Mouse (Mus musculus) large intestine, adult 2 months (tissue): ENCODE measurements around the gene Mindy4. TPM values are rescaled to one million over a fixed set of nuclear protein-coding genes. Genes with fewer than 3 reads are reported as not detected.

Experiments
- DNase-seq: peaks from one replicate; pipeline ENCODE4 v3.0.0-alpha.2; 2012; ENCODE audit warnings: low read depth, low spot score
- WGBS: fragments of 180-500 bp; shearing (Covaris S2); methylation state at CpG from one replicate; pipeline ENCODE4 v1.1.7; 2018; 5-methylcytosine and 5-hydroxymethylcytosine counted together
- polyA plus RNA-seq: library from polyadenylated mRNA; depleted of rRNA; stranded (reverse); fragments of >200 nt; gene quantifications from 2 replicates; pipeline ENCODE4 v1.2.3, GENCODE M21; 2012

Mindy4 gene
- polyA plus RNA-seq, 1 experiment: 2.7 TPM

DNA sequence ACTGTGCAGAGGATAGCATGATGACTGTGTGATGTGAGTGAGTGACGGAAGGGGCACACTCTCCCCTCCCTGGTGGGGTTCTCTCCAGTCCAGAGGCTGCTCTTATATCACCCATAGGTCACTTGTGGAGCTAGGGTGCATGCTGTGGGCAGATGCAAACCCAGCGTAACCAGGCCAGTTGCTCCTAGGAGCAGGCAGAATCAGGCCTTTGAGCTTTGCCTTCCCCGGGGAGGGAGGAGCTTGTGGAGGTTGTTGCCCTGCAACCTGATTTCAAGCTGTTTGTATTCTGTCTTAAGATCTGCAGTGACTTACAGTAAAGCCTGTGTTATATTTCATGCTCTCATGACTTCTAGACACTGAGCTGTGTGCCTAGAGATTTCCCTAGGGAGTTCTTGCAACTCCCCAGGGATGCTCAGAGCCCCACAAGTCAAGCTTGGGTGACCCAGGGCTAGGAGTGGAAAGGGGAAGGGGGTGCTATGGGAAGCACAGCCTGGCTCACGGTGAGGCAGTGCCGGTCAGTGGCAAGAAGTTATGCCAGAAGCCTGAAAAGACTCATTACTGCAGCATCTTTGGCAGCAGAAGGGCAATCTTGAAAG is 84.9 kb downstream of the Mindy4 start:
- 73% methylated on average over 5 of the region's 5 CpGs for WGBS
- DNase-seq: no peak

DNA sequence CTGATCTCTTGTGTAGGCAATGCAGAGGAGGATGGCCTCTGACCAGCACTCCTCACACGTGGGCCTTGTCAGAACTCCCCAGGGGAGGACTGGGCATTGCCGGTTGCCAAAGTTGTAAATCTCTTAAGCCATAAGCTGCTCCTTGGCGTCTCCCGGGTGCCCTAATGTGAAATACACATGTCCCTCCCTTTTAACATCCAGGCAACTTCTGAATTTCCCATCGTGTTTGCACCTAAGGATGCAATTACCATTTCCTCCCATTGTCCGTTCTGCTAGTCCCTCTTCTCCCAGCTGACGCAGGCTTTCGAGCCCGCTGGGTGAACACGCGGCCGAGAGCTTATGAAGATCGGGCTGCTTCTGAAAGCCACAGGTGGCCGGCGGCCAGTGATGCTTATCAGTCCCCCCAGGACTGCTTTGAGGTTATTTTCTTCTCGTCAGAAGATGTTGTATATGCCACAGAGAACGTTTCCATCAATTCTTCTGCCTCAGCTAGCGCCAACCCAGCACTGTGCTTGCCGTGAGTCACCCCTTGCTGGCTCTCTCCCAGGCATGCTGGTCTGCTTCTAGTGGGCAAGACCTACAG is 91.5 kb downstream of the Mindy4 start:
- WGBS: 70% methylated on average over 19 of the region's 19 CpGs
- no peak for DNase-seq

DNA sequence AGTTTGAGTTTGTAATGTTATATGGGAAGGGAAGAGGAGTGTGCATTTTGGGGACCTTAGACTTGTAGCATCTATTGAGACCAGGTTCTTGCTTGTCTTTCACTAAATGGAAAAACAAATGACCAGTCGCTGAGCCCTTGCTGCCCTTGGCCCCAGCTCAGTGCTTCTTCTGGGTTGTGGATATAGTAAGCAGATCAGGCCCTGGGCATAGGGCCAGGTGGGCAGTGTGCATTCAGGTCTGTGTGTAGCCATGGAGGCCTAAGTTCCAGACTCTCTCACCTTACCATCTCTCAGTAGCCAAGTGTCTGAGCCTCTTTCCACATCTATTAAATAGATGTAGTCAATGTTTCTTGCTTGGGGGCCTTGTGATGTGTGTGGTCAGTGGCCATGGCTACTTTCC is 92.1 kb downstream of the Mindy4 start:
- DNase-seq: no peak

DNA sequence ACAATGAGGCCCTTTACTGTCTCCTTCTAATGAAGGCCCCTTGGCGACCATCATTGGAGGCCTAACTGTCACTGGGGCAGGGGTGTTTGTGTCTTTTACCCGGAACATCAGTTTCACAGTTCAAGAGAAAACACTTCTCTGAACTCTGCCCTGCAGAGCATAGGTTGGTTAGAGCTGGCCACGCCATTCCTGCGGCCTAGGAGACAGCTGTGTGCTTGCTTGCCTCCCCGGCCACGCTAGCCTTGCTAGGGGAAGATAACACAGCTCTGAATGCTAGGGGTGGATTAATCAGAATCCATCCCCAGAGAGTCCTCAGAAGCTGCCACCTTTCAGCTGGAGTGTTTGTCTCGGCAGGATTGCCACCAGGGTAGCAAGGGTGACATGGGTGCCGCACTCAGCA is 96.3 kb downstream of the Mindy4 start:
- WGBS: 54% methylated on average over 8 of the region's 8 CpGs

More for the DNA sequence above, 92.1 kb downstream of the Mindy4 start:
- WGBS: 79% methylated on average over 1 of the region's 1 CpGs

DNA sequence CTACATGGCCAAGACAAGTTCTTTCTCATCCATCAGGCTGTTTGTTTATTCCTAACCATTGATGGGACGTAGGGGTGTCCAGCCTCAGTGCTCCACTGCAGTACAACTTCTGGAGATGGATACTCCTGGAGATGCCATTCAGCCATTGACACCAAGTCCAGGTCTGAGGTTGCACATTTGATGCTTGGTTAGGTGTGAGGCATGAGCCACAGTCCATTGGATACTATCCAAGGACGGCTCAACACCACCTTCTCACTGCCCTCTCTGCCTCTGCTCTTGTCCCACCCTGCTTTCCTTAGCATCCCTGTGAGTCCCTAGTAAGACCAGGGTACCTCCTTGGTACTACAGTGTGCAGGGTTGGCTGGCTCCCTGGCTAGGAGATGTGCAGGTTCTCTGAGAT is 96.7 kb downstream of the Mindy4 start:
- 88% methylated on average over 2 of the region's 2 CpGs for WGBS
- no peak for DNase-seq

More for the DNA sequence above, 96.3 kb downstream of the Mindy4 start:
- DNase-seq: no peak

DNA sequence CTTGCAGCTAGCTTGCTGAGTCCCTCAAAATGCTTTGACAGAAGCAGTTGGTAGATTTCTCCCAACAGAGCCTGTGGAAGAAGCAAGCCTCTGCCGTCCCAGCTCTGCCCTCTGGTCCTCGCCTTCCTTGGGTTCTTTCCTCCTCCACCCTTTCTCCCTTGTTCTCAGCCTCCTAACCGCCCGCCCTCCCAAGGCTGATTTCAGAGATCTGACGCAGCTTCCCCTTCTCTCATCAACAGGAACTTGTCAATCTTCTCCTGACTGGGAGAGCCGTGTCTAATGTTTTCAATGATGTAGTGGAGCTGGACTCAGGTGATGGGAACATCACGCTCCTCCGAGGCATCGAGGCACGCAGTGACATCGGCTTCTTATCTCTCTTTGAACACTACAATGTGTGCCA is 97.5 kb downstream of the Mindy4 start:
- no peak for DNase-seq
- 91% methylated on average over 11 of the region's 11 CpGs for WGBS

DNA sequence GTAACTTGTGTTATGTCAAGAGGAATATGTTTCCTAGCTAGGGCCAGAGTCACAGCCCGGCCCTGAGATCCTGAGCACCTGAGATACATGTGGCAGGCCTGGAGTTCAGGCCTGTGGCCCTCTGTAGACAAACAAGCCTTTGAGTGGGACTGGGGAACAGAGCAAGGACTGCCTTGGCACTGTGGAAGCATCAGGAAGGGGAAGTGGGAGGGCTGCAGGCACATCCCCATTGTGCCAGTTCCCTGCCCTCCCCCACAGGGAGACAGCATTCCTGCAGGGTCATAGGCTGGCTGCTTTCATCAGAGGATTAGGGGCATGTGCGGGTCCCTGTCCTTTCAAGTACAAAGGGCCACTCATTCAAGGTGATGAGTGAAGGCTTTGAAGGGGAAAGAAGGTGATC is 107.0 kb downstream of the Mindy4 start:
- no peak for DNase-seq
- WGBS: 83% methylated on average over 2 of the region's 2 CpGs

DNA sequence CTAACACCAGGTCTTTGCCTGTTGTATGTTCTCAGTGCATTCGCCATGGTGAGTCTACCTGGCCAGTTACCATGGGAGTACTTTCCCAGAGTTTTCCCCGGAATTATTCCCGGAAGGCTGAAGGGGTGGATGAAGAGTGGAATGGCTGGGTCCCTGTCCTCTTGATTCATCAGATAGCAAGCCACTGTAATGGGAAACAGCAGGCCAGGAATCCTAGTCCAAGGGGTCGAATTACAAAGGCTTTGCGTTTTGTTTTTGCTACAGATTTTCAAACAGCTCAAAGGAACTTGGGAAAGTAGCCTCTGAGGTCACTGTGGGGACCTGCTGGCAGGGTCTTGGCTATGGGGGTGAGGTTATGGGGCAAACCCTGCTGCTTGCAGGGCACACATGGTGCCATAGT is 108.8 kb downstream of the Mindy4 start:
- 79% methylated on average over 5 of the region's 5 CpGs for WGBS
- DNase-seq: no peak

DNA sequence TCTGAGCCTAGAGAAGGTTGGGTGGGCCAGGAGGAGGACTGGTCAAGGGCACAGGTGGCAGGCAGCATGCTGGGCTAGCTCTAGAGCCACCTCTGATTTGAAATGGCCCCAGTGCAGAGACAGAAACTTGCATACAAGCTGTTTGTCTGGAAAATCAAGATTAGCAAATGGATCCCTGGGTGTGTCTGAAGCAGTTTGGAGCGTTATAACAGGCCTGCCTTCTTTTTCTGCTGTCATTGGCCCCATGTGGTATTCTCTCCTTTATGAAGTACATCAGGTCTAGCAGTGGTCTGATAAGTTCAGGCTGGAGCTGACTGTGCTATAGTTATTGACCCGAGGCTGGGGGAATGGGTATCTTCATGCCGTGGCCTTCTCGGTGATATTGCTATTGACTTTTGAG is 110.7 kb downstream of the Mindy4 start:
- 49% methylated on average over 4 of the region's 4 CpGs for WGBS
- DNase-seq: no peak

DNA sequence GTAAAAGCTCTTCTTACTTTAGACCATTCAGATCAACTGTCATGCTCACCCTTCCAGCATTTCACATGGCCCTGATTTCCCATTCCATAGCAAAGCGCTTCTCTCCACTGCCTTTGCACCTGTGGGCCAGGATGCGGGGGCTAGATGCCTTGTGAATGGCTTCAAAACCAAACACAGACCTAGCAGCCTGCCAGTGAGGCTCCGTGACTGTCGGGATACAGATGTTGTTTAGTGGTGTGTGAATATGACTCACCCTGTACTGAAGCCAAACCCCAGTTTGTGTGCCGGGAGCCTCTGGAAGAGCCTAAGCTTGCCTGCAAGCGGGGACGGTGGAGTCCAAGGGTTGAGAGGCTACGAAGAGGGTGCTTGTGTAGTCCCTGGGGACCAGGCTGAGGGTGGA is 111.4 kb downstream of the Mindy4 start:
- DNase-seq: no peak
- WGBS: 25% methylated on average over 8 of the region's 8 CpGs

DNA sequence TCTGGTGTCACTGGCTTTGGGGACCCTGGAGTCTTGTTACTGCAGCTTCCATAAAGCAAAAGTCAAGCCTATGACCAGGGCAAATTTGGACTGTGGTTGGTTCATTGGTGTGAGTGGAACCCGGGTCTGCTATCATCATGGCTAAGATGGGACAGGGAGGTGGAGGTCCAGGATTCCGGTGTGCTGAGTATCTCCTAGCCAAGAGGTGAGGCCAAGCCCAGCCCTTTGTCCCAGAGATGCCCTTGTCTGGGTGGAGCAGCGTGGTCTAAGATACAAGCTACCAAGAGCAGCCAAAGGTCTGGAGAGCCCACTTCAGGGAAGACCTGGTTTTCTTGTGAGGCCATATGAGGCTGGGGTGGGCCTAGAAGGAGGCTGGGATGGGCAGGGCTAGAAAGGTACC is 115.4 kb downstream of the Mindy4 start:
- 98% methylated on average over 3 of the region's 3 CpGs for WGBS
- no peak for DNase-seq

DNA sequence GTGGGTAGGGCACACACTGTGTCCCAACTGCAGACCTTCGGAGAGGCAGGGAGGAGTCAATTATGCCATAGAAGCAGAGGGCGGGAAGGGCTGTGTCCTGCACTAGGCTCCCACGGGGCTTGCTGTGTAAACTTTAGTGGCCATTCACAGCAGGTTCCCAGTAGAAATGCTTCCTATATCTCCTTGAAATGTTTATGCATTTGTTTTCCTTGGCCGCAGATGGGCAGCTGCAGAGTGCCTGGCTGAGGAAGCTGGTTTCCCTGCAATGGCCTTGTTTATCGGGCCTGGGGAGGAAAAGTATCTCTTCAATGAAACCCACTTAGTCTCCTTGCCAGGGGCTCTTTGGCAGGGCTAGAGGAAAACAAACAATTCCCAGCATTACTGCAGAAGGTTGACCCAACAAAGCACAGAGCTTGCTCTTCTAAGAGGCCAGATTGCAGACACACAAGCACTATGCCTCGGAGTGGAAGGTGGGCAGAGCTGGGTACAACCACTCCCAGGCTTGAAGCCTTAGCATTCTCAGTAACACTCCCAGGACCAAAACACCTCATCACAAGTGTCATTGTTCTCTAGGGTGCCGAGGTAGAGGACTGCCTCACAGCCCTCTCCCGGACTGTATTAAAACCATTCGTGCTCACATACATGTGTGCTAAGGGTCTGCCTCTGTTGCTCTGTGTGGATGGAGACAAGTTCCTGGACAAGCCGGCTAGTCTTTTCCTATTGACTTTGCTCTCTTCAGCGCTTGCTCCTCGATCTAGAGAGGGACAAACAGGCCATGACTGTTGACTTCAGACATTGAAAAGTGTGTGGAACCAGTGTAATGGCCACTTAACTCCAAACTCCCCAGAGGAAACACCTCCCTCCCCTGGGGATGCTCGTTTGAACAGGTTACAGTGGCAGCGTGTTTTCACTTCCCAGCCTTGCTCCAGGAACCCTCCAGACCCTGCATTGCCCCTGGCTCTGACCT is 116.7 kb downstream of the Mindy4 start:
- 49% methylated on average over 14 of the region's 14 CpGs for WGBS
- no peak for DNase-seq

DNA sequence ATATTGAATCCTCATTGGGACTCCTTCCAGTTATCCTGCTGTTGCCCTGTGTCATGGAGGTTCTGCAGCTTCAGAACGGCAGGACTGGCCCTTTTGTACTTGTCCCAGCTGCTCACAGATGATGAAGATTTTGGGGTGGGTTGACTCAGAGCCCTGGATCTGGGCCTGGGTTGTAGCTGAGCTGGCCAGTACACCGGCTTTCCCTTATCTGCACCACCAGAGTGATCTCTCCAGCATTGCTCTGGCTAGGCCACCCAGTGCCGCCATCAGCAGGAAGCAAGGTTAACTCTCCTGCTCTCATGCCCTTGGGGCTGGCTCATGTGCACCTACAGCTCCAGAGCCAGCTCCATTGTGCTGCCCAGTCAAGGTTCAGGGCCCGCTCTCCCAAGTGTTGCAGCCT is 117.7 kb downstream of the Mindy4 start:
- WGBS: 85% methylated on average over 4 of the region's 4 CpGs
- no peak for DNase-seq

DNA sequence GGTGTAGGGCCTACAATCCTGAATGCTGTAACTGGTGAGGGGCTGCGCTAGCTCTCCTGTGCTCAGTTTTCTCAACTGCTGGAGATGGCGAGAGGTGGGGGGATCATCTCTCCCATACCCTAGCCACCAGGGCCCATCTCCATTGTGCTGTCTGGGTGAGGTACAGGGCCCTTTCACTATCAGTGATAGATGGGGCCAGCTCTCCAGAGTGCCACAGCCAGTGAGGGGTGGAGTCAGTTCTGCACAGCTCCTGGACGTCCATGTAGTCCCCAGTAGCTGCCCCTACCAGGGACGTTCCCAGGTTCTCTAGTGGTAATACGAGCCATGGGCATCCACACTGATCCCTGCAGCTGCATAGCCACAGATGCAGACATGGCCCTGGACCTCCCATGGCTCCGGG is 118.3 kb downstream of the Mindy4 start:
- DNase-seq: no peak
- WGBS: 94% methylated on average over 6 of the region's 6 CpGs

DNA sequence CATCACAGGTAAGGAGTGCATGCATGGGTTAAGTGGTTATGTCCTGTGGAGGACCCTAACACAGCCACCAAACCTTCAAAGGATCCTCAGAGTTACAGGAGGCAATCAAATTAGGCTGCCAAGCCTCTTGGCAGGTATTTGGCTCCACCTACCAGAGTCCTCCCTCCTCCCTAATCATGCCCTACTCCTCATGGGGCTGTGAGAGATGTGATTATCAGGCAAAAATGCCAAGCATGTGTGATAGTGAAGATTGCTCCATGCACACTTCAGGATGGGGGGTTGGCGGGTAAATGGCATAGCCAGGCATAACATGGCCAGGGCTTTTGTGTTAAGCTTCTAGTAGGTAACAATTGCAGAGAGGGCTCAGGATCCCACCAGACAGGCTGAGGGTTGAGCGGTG is 119.8 kb downstream of the Mindy4 start:
- DNase-seq: no peak
- WGBS: 83% methylated on average over 2 of the region's 2 CpGs

DNA sequence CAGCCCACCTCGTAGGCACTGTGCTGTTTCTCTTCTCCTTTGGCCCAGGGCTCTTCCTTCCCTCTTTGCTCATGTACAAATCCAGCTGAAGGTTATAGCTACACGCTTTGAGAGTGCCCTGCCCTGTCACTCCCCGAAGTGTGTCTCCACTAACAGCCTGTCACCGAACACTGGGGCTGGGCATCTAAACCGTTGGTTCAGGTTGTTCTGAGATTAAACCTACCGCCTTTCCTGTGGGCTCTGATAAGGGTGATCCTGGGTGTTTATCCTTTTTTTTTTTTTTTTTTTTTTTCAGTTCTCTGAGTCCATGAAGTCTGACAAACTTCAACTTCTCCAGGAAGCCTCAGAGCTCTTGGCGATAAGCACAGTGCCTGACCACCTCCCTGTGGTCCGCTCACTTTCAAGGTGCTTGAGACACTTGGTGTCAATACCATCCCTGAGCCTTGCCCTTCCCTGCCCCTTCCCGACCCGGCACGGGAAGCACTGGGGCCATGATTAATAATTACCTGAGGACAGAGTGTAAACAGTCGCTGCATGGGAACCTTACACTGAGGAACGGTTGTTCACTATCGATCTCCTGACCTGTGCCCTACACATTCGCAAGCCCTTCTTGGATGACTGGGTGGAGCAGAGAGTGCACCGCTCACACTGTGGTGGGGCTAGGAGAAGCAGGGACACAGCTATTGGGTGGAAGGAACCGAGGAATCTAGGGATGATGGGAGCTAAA is 120.9 kb downstream of the Mindy4 start:
- WGBS: 30% methylated on average over 17 of the region's 17 CpGs

DNA sequence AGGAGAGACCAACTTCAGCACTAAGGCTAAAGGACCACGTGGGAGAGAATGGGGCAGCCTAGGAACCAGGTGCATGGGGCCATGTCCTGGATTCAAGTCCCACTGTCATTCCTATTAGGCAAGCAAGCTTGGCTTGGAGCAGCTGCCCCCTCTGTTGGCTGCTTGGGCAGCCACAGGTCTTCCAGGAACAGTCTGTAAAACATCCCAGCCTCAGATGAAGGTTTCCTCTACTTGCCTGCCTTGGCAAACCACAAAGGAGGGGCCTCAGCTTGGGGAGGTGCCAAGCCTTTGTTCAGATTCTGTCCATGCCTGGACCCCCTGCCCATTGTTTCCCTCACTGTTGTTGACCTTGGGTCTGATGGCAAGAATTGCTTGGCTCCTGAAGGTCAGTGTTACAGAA is 121.6 kb downstream of the Mindy4 start:
- 19% methylated on average over 1 of the region's 1 CpGs for WGBS
- no peak for DNase-seq

More for the DNA sequence above, 120.9 kb downstream of the Mindy4 start:
- DNase-seq: no peak

DNA sequence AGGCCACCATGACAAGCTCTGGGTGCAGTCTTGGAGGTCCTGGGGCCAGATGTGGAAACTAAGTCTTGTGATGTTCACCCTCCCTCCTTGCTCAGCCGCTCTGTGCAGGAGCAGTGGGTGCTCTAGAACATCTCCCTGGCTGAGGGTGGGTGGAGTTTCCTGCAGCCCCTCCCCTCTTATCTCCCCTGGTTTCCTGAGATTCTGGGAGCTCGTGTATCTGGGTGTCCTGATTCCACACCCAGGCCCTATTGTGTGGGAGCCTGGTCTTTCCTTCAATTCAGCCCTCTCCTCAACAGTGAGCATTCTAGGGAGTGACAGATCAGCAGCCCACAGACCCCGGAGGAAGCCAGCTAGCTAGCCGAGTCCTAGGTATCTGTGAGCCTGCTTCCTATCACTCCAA is 123.1 kb downstream of the Mindy4 start:
- DNase-seq: no peak
- WGBS: 76% methylated on average over 4 of the region's 4 CpGs

DNA sequence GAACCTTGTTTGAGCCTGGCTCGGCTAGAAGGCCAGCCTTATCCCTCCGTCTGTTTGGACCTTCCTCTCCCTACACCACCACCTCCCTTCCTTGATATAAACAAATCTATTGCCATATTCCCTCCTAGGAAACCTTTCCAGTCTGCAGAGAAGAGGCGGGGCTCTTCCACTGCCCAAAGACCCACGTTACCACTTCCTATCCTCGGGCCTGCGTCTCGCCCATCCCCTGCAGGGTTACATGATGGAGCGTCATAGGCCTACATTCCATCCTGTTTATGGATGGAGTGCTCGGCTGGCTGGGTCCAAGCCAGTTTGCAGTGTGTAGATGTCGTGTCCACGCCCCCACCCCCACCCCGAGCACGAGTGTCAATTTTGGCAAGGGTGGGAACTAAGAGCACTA is 124.1 kb downstream of the Mindy4 start:
- WGBS: 57% methylated on average over 13 of the region's 13 CpGs
- no peak for DNase-seq

DNA sequence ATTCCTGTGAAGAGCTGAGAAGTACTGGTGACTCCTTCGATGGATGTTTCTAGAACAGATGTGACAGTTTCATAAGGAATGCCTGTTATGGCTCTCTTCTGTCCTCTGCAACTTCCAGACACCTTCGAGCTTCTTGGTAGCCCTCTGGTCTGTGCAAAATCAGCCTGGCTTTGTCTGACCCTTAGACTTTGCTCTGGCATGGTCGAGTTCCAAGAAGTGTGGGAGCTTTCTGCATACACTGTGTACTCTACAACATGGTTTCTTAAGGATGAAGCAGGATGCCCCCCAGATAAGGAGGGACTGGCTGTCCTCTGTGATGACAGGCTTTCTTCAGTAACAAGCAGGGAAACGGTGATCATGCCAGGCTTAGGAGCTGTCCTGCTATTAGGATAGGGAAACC is 125.0 kb downstream of the Mindy4 start:
- 44% methylated on average over 4 of the region's 4 CpGs for WGBS
- no peak for DNase-seq
